Mouse (Mus musculus) kidney, embryonic 14.5 days (tissue): ENCODE measurements around the gene Mpp3. TPM values are rescaled to one million over a fixed set of nuclear protein-coding genes. Genes with fewer than 3 reads are reported as not detected.
A peak's percentile ranks its signal among the peaks of the same experiment; 100 is the strongest.

Experiments
- ATAC-seq: fragments of 200-750 bp; cut with Nextera tagmentation; 2 replicates; pipeline ENCODE4 v1.8.0; 2017; ENCODE audit warnings: moderate number of reproducible peaks, mild to moderate bottlenecking, moderate TSS enrichment, moderate library complexity; ENCODE audit not compliant: low FRiP score, low TSS enrichment
- H3K27ac ChIP-seq: fragments of 300-500 bp; sonication (generic); 2 replicates; pipeline ENCODE4 v1.5.1; 2014; ENCODE audit warnings: low read depth, mild to moderate bottlenecking, low read length, moderate library complexity, mixed read lengths
- H3K27me3 ChIP-seq: fragments of 300-500 bp; sonication (generic); 2 replicates; pipeline ENCODE4 v1.6.1; 2014; ENCODE audit warnings: mild to moderate bottlenecking, low read length; ENCODE audit not compliant: control insufficient read depth, insufficient read depth
- H3K36me3 ChIP-seq: fragments of 300-500 bp; sonication (generic); 2 replicates; pipeline ENCODE4 v1.6.1; 2014; ENCODE audit warnings: low read length, mixed read lengths; ENCODE audit not compliant: control insufficient read depth, insufficient read depth
- H3K4me1 ChIP-seq: fragments of 300-500 bp; sonication (generic); 2 replicates; pipeline ENCODE4 v1.6.1; 2014; ENCODE audit warnings: low read length, mixed read lengths; ENCODE audit not compliant: control insufficient read depth, insufficient read depth
- H3K4me2 ChIP-seq: fragments of 300-500 bp; sonication (generic); replicated peaks from 2 replicates; pipeline ENCODE4 v1.6.1; 2014; ENCODE audit warnings: low read depth, mild to moderate bottlenecking, low read length
- H3K4me3 ChIP-seq: fragments of 300-500 bp; sonication (generic); 2 replicates; pipeline ENCODE4 v1.5.1; 2014; ENCODE audit warnings: mild to moderate bottlenecking, low read length
- H3K9ac ChIP-seq: fragments of 300-500 bp; sonication (generic); 2 replicates; pipeline ENCODE4 v1.6.1; 2014; ENCODE audit warnings: low read depth, mild to moderate bottlenecking, low read length, moderate library complexity
- H3K9me3 ChIP-seq: fragments of 300-500 bp; sonication (generic); 2 replicates; pipeline ENCODE4 v1.6.1; 2016; ENCODE audit warnings: low read length; ENCODE audit not compliant: control insufficient read depth
- WGBS: fragments of 180-500 bp; shearing (Covaris S2); extraction: QIAGEN DNeasy Blood & Tissue Kit; methylation state at CpG from one replicate; pipeline ENCODE4 v1.1.7; 2014; 5-methylcytosine and 5-hydroxymethylcytosine counted together
- polyA plus RNA-seq: library from polyadenylated mRNA; unstranded; fragments of >200 nt; fragmentation: Nextera tagmentation; extraction: Ambion mirVana; gene quantifications from 2 replicates; pipeline ENCODE4 v1.2.1, GENCODE M21; 2014

The Mpp3 gene
- polyA plus RNA-seq, 1 experiment from 2014 or later = 8.4 TPM

DNA sequence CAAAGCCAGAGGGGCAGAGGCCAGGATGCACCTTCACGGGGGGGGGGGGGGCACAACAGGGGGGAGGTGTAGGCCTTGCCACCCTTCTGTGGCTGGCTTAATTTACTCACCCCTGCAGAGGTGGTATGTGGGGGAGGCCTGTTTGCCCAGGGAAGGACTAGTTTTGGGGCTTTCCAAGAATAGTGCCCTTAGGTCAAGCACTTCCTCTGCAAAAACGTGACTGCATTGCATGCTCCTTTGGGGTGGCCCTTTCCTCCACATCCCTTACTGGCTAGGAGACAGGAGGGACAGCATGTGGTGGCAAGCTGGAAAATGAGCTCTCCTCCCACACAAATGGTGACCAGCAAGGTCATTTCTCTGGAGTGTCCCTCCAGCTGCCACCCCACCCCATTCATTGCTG, 62.7 kb downstream of the Mpp3 start:
- peak overlapping the region; percentile 3; the same call in 1 of the 2 replicates for H3K4me2 ChIP-seq
- peaks cover 36% of the 10 kb centered on the region for H3K27me3 ChIP-seq
- H3K9ac ChIP-seq = no peak overlapping the region
- H3K9me3 ChIP-seq = no peaks in the 10 kb centered on the region
- peaks cover 57% of the 10 kb centered on the region for H3K4me1 ChIP-seq
- no peaks in the 10 kb centered on the region for H3K36me3 ChIP-seq
- 0% methylated on average over 2 of the region's 2 CpGs for WGBS
- no peak overlapping the region for H3K4me3 ChIP-seq
- H3K27ac ChIP-seq = no peak overlapping the region
- no peak for ATAC-seq

DNA sequence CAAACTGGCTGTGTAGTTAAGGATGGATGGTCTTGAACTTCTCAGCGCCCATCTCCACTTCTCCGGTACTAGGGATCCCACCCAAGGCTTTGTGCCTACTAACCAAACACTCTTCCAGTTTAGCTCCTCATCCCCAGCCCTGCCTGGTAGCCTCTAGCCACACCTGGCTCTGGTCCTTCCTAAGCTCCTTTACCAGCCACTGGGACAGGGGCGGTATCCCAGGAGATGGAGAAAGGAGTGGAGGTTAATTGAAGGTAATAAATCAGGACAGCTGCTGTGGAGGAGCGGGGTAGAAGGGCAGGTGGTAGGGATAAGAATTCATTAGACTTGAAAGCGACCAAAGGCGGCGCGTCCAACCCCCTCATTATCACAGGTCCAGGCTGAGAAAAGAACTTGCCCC, 63.6 kb downstream of the Mpp3 start:
- Histone ChIP-seq H3K4me3 (peak overlapping the region; percentile 51; the same call in 1 of the 2 replicates), H3K27ac (no peak overlapping the region), H3K4me1 (peaks cover 57% of the 10 kb centered on the region), H3K27me3 (peaks cover 39% of the 10 kb centered on the region), H3K36me3 (no peaks in the 10 kb centered on the region), H3K9ac (no peak overlapping the region), H3K9me3 (no peaks in the 10 kb centered on the region), H3K4me2 (no peak overlapping the region; the same call in 1 of the 2 replicates)
- ATAC-seq = peak; percentile 32
- 4% methylated on average over 8 of the region's 8 CpGs for WGBS

DNA sequence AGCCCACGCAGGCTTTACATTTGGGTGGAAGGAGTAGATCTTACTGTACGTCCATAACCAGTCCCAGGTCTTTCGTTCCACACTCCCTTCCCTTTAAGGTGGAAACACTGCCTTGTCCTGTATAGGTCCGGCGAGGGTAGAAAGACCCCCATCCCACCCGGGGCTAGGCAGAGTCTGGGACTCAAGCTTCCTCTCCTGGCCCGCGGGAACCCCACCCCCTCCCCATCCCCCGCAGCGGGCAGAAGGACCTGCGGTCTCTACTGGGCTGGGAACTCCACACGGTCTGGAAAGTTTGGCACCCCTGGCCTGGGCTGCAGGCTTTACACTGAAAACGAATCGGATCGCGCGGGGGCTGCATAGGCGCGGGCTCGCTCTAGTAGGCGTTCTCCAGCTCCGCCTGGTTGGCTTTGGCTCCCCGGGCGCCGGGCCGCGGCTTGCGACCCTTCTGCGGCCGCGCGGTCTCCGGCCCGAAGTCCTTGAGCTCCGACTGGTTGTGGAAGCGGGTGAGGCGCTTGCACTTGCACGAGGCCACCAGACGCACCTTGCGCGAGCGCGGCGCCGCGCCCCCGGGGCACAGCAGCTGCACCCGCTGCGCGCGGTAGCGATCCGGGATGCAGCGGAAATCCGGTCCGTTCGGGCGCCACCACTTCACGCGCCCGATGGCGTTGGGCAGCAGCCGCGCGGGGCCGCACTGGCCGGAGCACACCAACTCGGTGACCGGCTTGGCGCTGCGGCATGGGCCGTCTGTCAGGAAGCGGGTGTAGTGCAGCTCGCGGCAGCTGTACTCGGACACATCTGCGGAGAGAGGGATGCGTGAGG, 64.6 kb downstream of the Mpp3 start:
- Histone ChIP-seq H3K9me3 (no peaks in the 10 kb centered on the region), H3K4me1 (peaks cover 57% of the 10 kb centered on the region), H3K27me3 (peaks cover 41% of the 10 kb centered on the region), H3K9ac (peak overlapping the region; percentile 70), H3K4me3 (peak overlapping the region; percentile 51), H3K4me2 (peak overlapping the region; percentile 97), H3K27ac (peak overlapping the region; percentile 42; the same call in 1 of the 2 replicates), H3K36me3 (no peaks in the 10 kb centered on the region)
- ATAC-seq = peak; percentile 19; the same call in 1 of the 2 replicates
- WGBS = under 1% methylated on average over 78 of the region's 78 CpGs

DNA sequence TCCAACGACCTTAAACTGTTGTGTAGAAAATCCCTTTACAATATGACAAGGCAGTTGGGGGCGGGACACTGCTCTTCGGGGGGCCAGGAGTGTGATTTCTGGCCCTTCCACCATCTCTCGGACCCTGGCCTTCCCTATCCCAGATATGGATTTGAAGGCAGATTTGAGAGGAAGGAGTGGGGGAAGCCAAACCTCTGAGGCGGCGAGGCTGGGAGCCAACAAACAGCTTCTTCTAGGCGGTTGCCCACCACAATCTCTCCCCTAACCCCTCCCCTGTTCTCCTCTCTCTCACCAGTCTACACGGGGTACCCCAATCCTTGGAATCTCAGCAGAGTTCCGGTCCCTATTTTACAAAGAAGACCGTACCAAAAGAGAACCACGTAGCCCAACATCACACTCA, 65.2 kb downstream of the Mpp3 start:
- H3K4me1 ChIP-seq = peaks cover 52% of the 10 kb centered on the region
- H3K27me3 ChIP-seq = peaks cover 41% of the 10 kb centered on the region
- H3K9me3 ChIP-seq = no peaks in the 10 kb centered on the region
- H3K9ac ChIP-seq = peak overlapping the region; percentile 70; the same call in 1 of the 2 replicates
- ATAC-seq = no peak
- 2% methylated on average over 11 of the region's 11 CpGs for WGBS
- H3K36me3 ChIP-seq = no peaks in the 10 kb centered on the region
- H3K4me2 ChIP-seq = peak overlapping the region; percentile 97
- peak overlapping the region; percentile 51 for H3K4me3 ChIP-seq
- H3K27ac ChIP-seq = no peak overlapping the region

DNA sequence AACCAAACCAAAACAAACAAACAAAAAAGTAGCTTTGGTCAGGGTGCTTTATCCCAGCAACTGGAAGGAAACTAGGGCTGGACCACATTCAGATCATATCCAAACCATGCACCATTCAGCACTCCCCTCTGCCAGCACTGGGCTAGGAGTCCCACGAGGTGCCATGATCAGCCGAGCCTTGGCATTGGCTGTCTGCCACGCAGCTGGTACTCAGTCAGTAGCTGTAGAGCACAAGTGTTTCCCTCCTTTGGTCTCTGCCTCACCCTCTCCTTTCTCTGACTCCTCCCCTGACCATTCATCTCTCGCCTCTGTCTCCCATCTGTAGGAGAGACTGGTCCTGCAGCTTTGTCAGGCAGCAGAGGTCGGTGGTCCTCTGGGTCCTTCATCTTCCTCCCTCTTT, 70.8 kb downstream of the Mpp3 start:
- Histone ChIP-seq H3K36me3 (no peaks in the 10 kb centered on the region), H3K27me3 (peaks cover 14% of the 10 kb centered on the region)

DNA sequence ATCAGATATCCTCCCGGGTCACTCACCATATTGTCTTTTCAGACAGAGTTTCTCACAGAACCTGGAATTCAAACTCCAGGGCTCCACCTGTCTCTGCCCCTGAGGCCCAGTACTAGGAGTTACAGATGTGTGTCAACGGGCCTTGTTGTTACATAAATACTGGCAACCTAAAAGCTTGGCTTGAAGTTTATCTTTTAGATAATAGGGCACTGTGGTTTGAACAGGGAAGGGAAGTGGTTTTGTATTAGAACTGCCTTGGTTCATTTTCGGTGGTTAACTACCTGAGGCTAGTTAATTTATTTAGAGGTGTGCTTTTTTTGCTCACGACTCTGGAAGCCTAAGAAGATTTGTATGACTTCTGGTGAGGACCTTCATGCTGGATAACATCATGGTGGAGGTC, 74.8 kb downstream of the Mpp3 start:
- 51% methylated on average over 4 of the region's 4 CpGs for WGBS
- Histone ChIP-seq H3K4me1 (peaks cover 19% of the 10 kb centered on the region), H3K27me3 (no peaks in the 10 kb centered on the region), H3K9me3 (no peaks in the 10 kb centered on the region), H3K36me3 (no peaks in the 10 kb centered on the region), H3K9ac (no peak overlapping the region), H3K27ac (peak overlapping the region; percentile 55; the same call in 1 of the 2 replicates), H3K4me2 (no peak overlapping the region; the same call in 1 of the 2 replicates), H3K4me3 (no peak overlapping the region)
- no peak for ATAC-seq

More for the DNA sequence above, 70.8 kb downstream of the Mpp3 start:
- peaks cover 15% of the 10 kb centered on the region for H3K4me1 ChIP-seq
- no peak overlapping the region for H3K4me2 ChIP-seq
- no peak overlapping the region for H3K4me3 ChIP-seq
- H3K9ac ChIP-seq = no peak overlapping the region
- no peaks in the 10 kb centered on the region for H3K9me3 ChIP-seq
- H3K27ac ChIP-seq = no peak overlapping the region
- ATAC-seq = no peak
- 67% methylated on average over 5 of the region's 5 CpGs for WGBS

DNA sequence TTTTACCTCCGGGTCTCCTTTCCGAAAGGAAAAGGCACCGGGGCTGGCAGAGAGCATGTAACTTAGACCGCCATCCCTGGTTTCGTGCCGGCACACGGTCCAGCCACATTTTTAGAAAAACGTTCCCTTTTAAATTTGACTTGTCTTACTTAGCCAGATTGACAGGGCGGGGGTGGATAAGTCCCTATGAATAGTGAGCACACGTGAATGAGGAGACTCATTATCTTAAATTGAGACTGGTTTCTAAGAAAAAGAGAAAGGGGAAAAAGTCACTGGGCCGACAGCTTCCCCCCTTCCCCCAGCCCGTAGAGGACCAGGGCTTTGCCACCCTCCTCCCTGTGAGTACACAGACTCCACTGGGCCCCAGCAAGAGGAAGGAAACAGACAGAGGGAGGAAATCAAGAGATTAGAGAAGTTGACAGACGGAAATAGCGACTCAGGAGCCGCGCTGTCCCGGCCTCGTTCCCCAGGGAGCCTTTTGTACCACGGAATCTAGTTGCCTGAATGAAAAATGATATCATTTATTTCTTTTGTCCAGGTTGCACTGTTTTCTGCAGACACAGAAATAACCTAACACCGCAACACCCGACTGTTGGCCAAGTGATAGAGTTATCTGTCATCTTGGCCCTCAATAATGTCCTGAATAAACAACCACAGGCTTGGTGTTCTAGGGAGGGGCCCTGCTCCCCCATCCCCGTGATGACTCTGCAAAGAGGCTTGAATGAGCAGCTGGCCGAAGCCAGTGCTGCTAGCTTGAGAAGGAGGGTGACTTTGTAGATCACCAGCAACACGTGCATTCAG, 75.5 kb downstream of the Mpp3 start:
- ATAC-seq = peak; percentile 84
- H3K9ac ChIP-seq = no peak overlapping the region
- peak overlapping the region; percentile 55; the same call in 1 of the 2 replicates for H3K27ac ChIP-seq
- no peaks in the 10 kb centered on the region for H3K27me3 ChIP-seq
- no peaks in the 10 kb centered on the region for H3K36me3 ChIP-seq
- peaks cover 19% of the 10 kb centered on the region for H3K4me1 ChIP-seq
- WGBS = 29% methylated on average over 24 of the region's 24 CpGs
- H3K4me2 ChIP-seq = peak overlapping the region; percentile 15; the same call in 1 of the 2 replicates
- no peak overlapping the region for H3K4me3 ChIP-seq
- no peaks in the 10 kb centered on the region for H3K9me3 ChIP-seq

DNA sequence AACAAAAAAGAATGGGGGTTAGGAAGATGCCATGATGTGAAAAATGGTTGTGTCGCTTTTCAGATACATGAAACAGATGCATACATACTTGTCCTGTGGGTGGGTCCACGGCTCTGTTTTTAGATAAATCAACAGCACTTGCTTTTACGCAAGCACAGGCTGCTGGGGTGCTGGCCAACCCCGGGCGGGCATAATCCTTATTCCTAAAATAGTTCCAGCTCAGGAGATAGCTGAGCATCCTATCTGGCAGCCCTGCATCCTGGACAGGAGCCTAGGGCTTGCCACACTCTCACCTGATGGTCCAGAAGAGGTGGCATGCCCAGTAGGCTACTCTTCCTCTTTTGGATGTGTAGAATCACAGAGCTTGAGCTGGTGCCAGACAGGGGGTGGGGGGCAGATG, 78.2 kb downstream of the Mpp3 start:
- H3K4me2 ChIP-seq = no peak overlapping the region
- H3K4me3 ChIP-seq = no peak overlapping the region
- ATAC-seq = no peak
- no peak overlapping the region for H3K27ac ChIP-seq
- H3K9me3 ChIP-seq = no peaks in the 10 kb centered on the region
- H3K9ac ChIP-seq = no peak overlapping the region
- peaks cover 21% of the 10 kb centered on the region for H3K4me1 ChIP-seq
- WGBS = 90% methylated on average over 5 of the region's 5 CpGs
- no peaks in the 10 kb centered on the region for H3K27me3 ChIP-seq
- no peaks in the 10 kb centered on the region for H3K36me3 ChIP-seq
